Mouse (Mus musculus) Patski (cell line): ENCODE results near the gene Sos2. TPM values are rescaled to one million over a fixed set of nuclear protein-coding genes. Genes with fewer than 3 reads are reported as not detected.

Experiments used
- ATAC-seq: fragments of 100-300 bp; one replicate; pipeline ENCODE4 v1.8.0; 2021
- CTCF ChIA-PET: fragments of 350-600 bp; sonication (Branson Sonifier 250); formaldehyde crosslinking; loops from one replicate; lab custom pipeline; 2022; ENCODE audit warnings: inconsistent platforms; lab: Charles Lee
- POLR2A ChIA-PET: fragments of 350-600 bp; sonication (Branson Sonifier 250); formaldehyde crosslinking; loops from one replicate; lab custom pipeline; 2022; ENCODE audit warnings: antibody characterized with exemption, inconsistent platforms; lab: Charles Lee
- DNase-seq: peaks from one replicate; pipeline ENCODE4 v3.0.0-alpha.2; 2011; ENCODE audit warnings: low read depth, low spot score
- H3K27me3 ChIP-seq: fragments of 371-371 bp; one replicate; pipeline ENCODE4 v1.5.1; 2021
- CTCF ChIP-seq: fragments of 100-300 bp; IDR thresholded peaks from one replicate; pipeline ENCODE4 v1.5.1; 2021
- in situ Hi-C: fragments of 300-500 bp; cut with MboI; formaldehyde crosslinking; loops from 3 replicates; pipeline ENCODE4 v1.11.1; 2018; ENCODE audit warnings: low pct_unique_long_range_greater_than_20kb, mixed read lengths
- polyA plus RNA-seq: library from polyadenylated mRNA; unstranded; gene quantifications from one replicate; pipeline ENCODE4 v1.2.3, GENCODE M21; 2021

The Sos2 gene
- polyA plus RNA-seq, 1 experiment from 2014 or later = 30.6 TPM

- POLR2A ChIA-PET = no interaction called here
- no peaks in the 10 kb centered on the region for H3K27me3 ChIP-seq
- DNase-seq (no peak), ATAC-seq (no peak)
- CTCF ChIA-PET = interaction anchor here (0.6 to 1.5 kb wide), 4 partner anchors 16 to 103 kb away, joined by 3 to 4 read pairs (median 4); no protein-coding TSS in a partner anchor
- in situ Hi-C loops = loop anchor here (5.0 to 10.0 kb wide), 2 partner anchors 64 to 102 kb away; no protein-coding TSS in a partner anchor
- TF ChIP-seq CTCF = peak; percentile 65
Measured at GRCm38 (mm10) chr12:69696746-69697145, 15.1 kb upstream of the Sos2 start.

- ChIA-PET POLR2A (no interaction called here), CTCF (no interaction called here)
- no peaks in the 10 kb centered on the region for H3K27me3 ChIP-seq
- DNase-seq (no peak), ATAC-seq (no peak)
- in situ Hi-C loops = loop anchor here (5.0 to 10.0 kb wide), 2 partner anchors 99 to 356 kb away; no protein-coding TSS in a partner anchor
- TF ChIP-seq CTCF = no peak
Measured at GRCm38 (mm10) chr12:69693471-69693870, 11.8 kb upstream of the Sos2 start.

GRCm38 (mm10) chr12:69690714-69691113 lies 9.1 kb upstream of the Sos2 start:
- CTCF ChIA-PET = no interaction called here
- POLR2A ChIA-PET = no interaction called here
- ATAC-seq (no peak), DNase-seq (no peak)
- no peak for TF ChIP-seq CTCF
- in situ Hi-C loops = loop anchor here (5.0 to 10.0 kb wide), 2 partner anchors 96 to 353 kb away; no protein-coding TSS in a partner anchor
- H3K27me3 ChIP-seq = no peaks in the 10 kb centered on the region

- H3K27me3 ChIP-seq = no peaks in the 10 kb centered on the region
- POLR2A ChIA-PET = no interaction called here
- in situ Hi-C loops = no loop called here
- TF ChIP-seq CTCF = no peak
- DNase-seq (no peak), ATAC-seq (no peak)
- CTCF ChIA-PET = no interaction called here
Measured at GRCm38 (mm10) chr12:69689094-69689493, 7.4 kb upstream of the Sos2 start.

- ChIA-PET POLR2A (no interaction called here), CTCF (no interaction called here)
- no peak for TF ChIP-seq CTCF
- no peak for DNase-seq
- in situ Hi-C loops = no loop called here
- ATAC-seq = no peak
- H3K27me3 ChIP-seq = no peaks in the 10 kb centered on the region
Measured at GRCm38 (mm10) chr12:69688368-69688767, 6.7 kb upstream of the Sos2 start.

- DNase-seq (no peak), ATAC-seq (no peak)
- H3K27me3 ChIP-seq = no peaks in the 10 kb centered on the region
- POLR2A ChIA-PET = interaction anchor here (0.5 to 0.7 kb wide), 2 partner anchors 343 to 349 kb away, joined by 3 to 4 read pairs; no protein-coding TSS in a partner anchor
- TF ChIP-seq CTCF = no peak
- CTCF ChIA-PET = interaction anchor here (0.9 to 1.5 kb wide), 4 partner anchors 12 to 56 kb away, joined by 3 read pairs; no protein-coding TSS in a partner anchor
- in situ Hi-C loops = no loop called here
Measured at GRCm38 (mm10) chr12:69683537-69683936, 1.9 kb upstream of the Sos2 start.

GRCm38 (mm10) chr12:69682788-69683419 lies 1.3 kb upstream of the Sos2 start:
- in situ Hi-C loops = no loop called here
- no peak for DNase-seq
- TF ChIP-seq CTCF = no peak
- no peak for ATAC-seq
- ChIA-PET CTCF (interaction anchor here (0.9 to 1.3 kb wide), 2 partner anchors 12 to 23 kb away, joined by 3 read pairs; no protein-coding TSS in a partner anchor), POLR2A (interaction anchor here (0.5 kb wide), 1 partner anchor 349 kb away, joined by 4 read pairs; no protein-coding TSS in a partner anchor)
- H3K27me3 ChIP-seq = no peaks in the 10 kb centered on the region

GRCm38 (mm10) chr12:69682065-69682787 lies 574 bp upstream of the Sos2 start:
- in situ Hi-C loops = no loop called here
- DNase-seq = no peak
- POLR2A ChIA-PET = no interaction called here
- H3K27me3 ChIP-seq = no peaks in the 10 kb centered on the region
- CTCF ChIA-PET = no interaction called here
- no peak for TF ChIP-seq CTCF
- ATAC-seq = peak; percentile 78

GRCm38 (mm10) chr12:69680635-69681565 lies 752 bp downstream of the Sos2 start:
- ChIA-PET POLR2A (no interaction called here), CTCF (no interaction called here)
- no peak for DNase-seq
- ATAC-seq = peak; percentile 28
- no peaks in the 10 kb centered on the region for H3K27me3 ChIP-seq
- in situ Hi-C loops = no loop called here
- no peak for TF ChIP-seq CTCF

- POLR2A ChIA-PET = no interaction called here
- DNase-seq = no peak
- no peaks in the 10 kb centered on the region for H3K27me3 ChIP-seq
- no peak for TF ChIP-seq CTCF
- ATAC-seq = no peak
- CTCF ChIA-PET = no interaction called here
- in situ Hi-C loops = loop anchor here (5.0 kb wide), 1 partner anchor 319 kb away; the partner anchor contains the start of gene Nemf
Measured at GRCm38 (mm10) chr12:69676157-69676556, 5.5 kb downstream of the Sos2 start.
